Mouse (Mus musculus) cerebellum, adult 2 months (tissue): ENCODE measurements around the gene Krt73.

Source experiments
- CTCF ChIP-seq: fragments of 200-500 bp; IDR thresholded peaks from 2 replicates; pipeline ENCODE4 v1.5.1; 2011; ENCODE audit warnings: low read depth, mild to moderate bottlenecking, control low read depth, low read length, moderate library complexity, borderline replicate concordance; ENCODE audit not compliant: insufficient read depth
- POLR2A ChIP-seq: fragments of 200-500 bp; IDR thresholded peaks from 2 replicates; pipeline ENCODE4 v1.6.1; 2011; ENCODE audit warnings: low read length, control low read depth, borderline replicate concordance; ENCODE audit not compliant: insufficient read depth

DNA sequence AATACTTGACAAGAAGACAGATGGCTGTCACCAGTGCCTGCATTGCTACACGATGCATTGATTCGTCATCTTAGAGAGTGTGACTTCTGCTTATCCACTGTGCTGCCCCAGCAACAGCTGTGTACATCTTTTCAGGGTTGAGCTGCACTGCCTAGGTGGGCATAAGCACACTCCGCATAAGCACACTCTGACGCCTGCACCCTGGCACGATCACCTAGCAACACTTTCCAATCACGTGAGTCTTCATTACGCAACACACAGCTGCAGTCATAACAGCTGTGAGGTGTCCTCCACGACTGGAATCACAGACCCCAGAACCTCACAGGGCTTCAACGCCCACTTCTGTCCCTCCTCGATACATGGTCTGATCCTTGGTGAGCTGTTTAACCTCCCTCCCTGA, 28.7 kb downstream of the Krt73 start:
- no peak for TF ChIP-seq POLR2A
- TF ChIP-seq CTCF: no peak
